ENCODE assay signal across 8 mouse cellular contexts in the genomic region with DNA sequence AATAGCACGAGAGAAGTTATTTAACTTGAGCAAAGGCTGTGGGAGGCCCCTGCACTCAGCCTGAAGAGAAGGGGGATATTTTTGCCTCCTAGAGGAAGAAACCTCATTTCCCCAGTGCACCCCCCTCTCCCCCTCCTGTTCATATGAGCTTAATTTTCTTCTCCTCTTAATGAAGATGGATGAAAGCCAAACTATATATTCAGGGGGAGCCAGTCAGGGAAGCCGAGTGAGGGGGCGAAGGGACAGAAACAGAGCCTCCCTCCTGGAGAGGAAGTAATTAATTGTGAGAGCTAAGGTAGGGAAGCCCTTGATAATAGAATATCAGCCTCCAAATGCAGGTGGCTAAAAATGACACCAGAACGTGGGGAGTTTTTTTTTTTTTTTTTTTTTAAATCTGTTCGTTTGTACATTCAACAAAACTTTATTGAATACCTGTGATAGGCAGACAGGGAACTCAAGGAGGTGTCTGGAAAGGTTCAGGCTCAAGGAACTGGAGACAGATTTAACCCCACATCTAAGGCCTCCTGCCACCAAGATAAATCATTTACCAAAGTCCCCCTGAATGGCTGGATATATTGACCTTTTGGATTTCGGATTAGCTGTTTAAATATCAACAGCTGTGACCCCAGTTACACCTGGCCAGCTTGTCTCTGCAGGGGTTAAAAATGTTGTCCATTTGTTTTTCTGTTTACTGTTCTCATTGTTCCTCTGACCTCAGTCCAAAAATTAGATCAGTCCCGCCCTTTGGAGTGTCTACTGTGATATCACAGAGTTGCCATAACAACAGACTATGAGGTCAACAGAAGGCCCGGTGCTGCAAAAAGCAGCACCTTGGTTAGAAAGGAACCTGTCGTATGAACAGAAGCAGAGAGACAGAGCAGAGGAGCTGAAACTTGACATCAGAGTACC. TPM values are rescaled to one million over a fixed set of nuclear protein-coding genes. Genes with fewer than 3 reads are reported as not detected.
DNase-seq lines count a peak whose midpoint lies in the region; ATAC-seq and TF ChIP-seq lines count a peak whose summit lies in the region.

No protein-coding gene starts in this region.

- TF ChIP-seq EP300 in liver, postnatal 0 days (IDR thresholded peaks at IDR 0.05; ENCODE audit: low read depth), result peak; percentile 86

- ATAC-seq in heart, embryonic 12.5 days (ENCODE audit: insufficient number of reproducible peaks, low FRiP score), result no peak
- no peak for ATAC-seq in intestine, embryonic 14.5 days (replicated peaks; ENCODE audit: low FRiP score, low TSS enrichment, low read depth)
- peak; percentile 91 for ATAC-seq in liver, postnatal 0 days

- peak overlapping the region; percentile 68 for H3K27ac ChIP-seq in heart, embryonic 12.5 days (ENCODE audit: poor library complexity, severe bottlenecking)
- peak overlapping the region; percentile 90 for H3K27ac ChIP-seq in intestine, embryonic 14.5 days (ENCODE audit: low read depth)
- peak overlapping the region; percentile 64 for H3K27ac ChIP-seq in liver, postnatal 0 days (ENCODE audit: low read depth)

- H3K9me3 ChIP-seq in heart, embryonic 12.5 days (replicated peaks), result no peaks in the 10 kb centered on the region
- H3K9me3 ChIP-seq in intestine, embryonic 14.5 days (ENCODE audit: control insufficient read depth, low read length), result no peaks in the 10 kb centered on the region
- H3K9me3 ChIP-seq in liver, postnatal 0 days (ENCODE audit: low read length), result no peaks in the 10 kb centered on the region

- DNase-seq in heart, adult 8-10 months (ENCODE audit: low spot score), result no peak
- DNase-seq in R1 (ENCODE audit: low read depth, low spot score), result peak; percentile 51
- DNase-seq in intestine, embryonic 14.5 days (ENCODE audit: low spot score), result no peak
- DNase-seq in liver, postnatal 0 days, result no peak
- no peak for DNase-seq in testis, postnatal 10 days (ENCODE audit: low spot score)
- DNase-seq in ovary, postnatal 36 days (ENCODE audit: low spot score), result no peak
- no peak for DNase-seq in retina, embryonic 14.5 days (ENCODE audit: low spot score)

- H3K9ac ChIP-seq in heart, embryonic 12.5 days, result 0 out of 2 replicates have a peak overlapping the region, but pooled peaks have one; percentile 23
- H3K9ac ChIP-seq in intestine, embryonic 14.5 days (ENCODE audit: low read length), result no peak overlapping the region
- peak overlapping the region; percentile 38 for H3K9ac ChIP-seq in liver, postnatal 0 days (replicated peaks)

- H3K27me3 ChIP-seq in heart, embryonic 12.5 days (replicated peaks), result no peaks in the 10 kb centered on the region
- no peaks in the 10 kb centered on the region for H3K27me3 ChIP-seq in intestine, embryonic 14.5 days (replicated peaks; ENCODE audit: control insufficient read depth, insufficient read depth, low read length)
- no peaks in the 10 kb centered on the region for H3K27me3 ChIP-seq in liver, postnatal 0 days (ENCODE audit: insufficient read depth, low read length)

- H3K4me1 ChIP-seq in heart, embryonic 12.5 days (replicated peaks), result peaks cover 78% of the 10 kb centered on the region
- peaks cover 71% of the 10 kb centered on the region for H3K4me1 ChIP-seq in intestine, embryonic 14.5 days (replicated peaks; ENCODE audit: control insufficient read depth, insufficient read depth, low read length)
- H3K4me1 ChIP-seq in liver, postnatal 0 days (ENCODE audit: insufficient read depth), result peaks cover 16% of the 10 kb centered on the region

- H3K4me3 ChIP-seq in heart, embryonic 12.5 days, result no peak overlapping the region
- no peak overlapping the region for H3K4me3 ChIP-seq in intestine, embryonic 14.5 days (ENCODE audit: low read depth, low read length)
- H3K4me3 ChIP-seq in liver, postnatal 0 days (ENCODE audit: low read depth, low read length), result no peak overlapping the region

- peaks cover 12% of the 10 kb centered on the region for H3K36me3 ChIP-seq in heart, embryonic 12.5 days
- H3K36me3 ChIP-seq in intestine, embryonic 14.5 days (ENCODE audit: control insufficient read depth, insufficient read depth, low read length), result peaks cover 4% of the 10 kb centered on the region; the same call in 1 of the 2 replicates
- H3K36me3 ChIP-seq in liver, postnatal 0 days (replicated peaks; ENCODE audit: insufficient read depth, low read length), result no peaks in the 10 kb centered on the region

- no peak for TF ChIP-seq CTCF in liver, postnatal 0 days (IDR thresholded peaks at IDR 0.05; ENCODE audit: low read depth)

- WGBS in heart, embryonic 12.5 days, result 34% methylated on average over 9 of the region's 9 CpGs
- 19% methylated on average over 9 of the region's 9 CpGs for WGBS in intestine, embryonic 14.5 days
- 35% methylated on average over 9 of the region's 9 CpGs for WGBS in liver, postnatal 0 days (ENCODE audit: insufficient replicate concordance)

- H3K4me2 ChIP-seq in heart, embryonic 12.5 days, result 0 out of 2 replicates have a peak overlapping the region, but pooled peaks have one; percentile 2
- peak overlapping the region; percentile 39 for H3K4me2 ChIP-seq in intestine, embryonic 14.5 days (ENCODE audit: low read length)
- H3K4me2 ChIP-seq in liver, postnatal 0 days (ENCODE audit: low read depth, low read length), result no peak overlapping the region

RNA-seq across cellular contexts. Expression of a gene that starts 54.5 kb away (rescaled TPM):
- not detected in 2 replicates for polyA plus RNA-seq in heart, embryonic 12.5 days (2016; fragmentation: Nextera tagmentation; extraction: Ambion mirVana)
- total RNA-seq in heart, adult 8-10 months (2022), result not detected
- 5.0 and 12.8 TPM in 2 replicates for polyA plus RNA-seq in intestine, embryonic 14.5 days (2014; fragmentation: Nextera tagmentation; extraction: Ambion mirVana)
- 30.8 and 41.9 TPM in 2 replicates for polyA plus RNA-seq in liver, postnatal 0 days (2015; fragmentation: Nextera tagmentation; extraction: Ambion mirVana)
